In genomic region chrX:98890072-98890405, GRCm38 (mm10) we compare ENCODE assay signal across 9 mouse cellular contexts. TPM values are rescaled to one million over a fixed set of nuclear protein-coding genes. Genes with fewer than 3 reads are reported as not detected.
A peak's percentile ranks its signal among the peaks of the same experiment; 100 is the strongest.
DNase-seq lines count a peak whose midpoint lies in the region; ATAC-seq and TF ChIP-seq lines count a peak whose summit lies in the region.
"Had no signal": no experiment of that assay in that cellular context is flagged by ENCODE, and none has a peak within 500 bp of the region (broad histone marks: within the 10 kb centered on the region; RNA-seq: fewer than 3 reads in every experiment).

No protein-coding gene starts in this region.

- H3K4me1 ChIP-seq in spleen, adult 2 months (ENCODE audit: control insufficient read depth, insufficient read depth, insufficient read length), result no peaks in the 10 kb centered on the region; the same call in 1 of the 2 replicates
- H3K4me1 ChIP-seq in liver, embryonic 12.5 days, result no peaks in the 10 kb centered on the region
- no peaks in the 10 kb centered on the region for H3K4me1 ChIP-seq in stomach, embryonic 15.5 days

- peak overlapping the region; percentile 87 for H3K27ac ChIP-seq in gastrocnemius, adult 2 months
- H3K27ac ChIP-seq in spleen, adult 2 months (ENCODE audit: insufficient read depth, low read length), result no peak overlapping the region
- no peak overlapping the region for H3K27ac ChIP-seq in liver, embryonic 12.5 days
- H3K27ac ChIP-seq in stomach, embryonic 15.5 days, result peak overlapping the region; percentile 80; the same call in 1 of the 2 replicates

- H3K4me2 ChIP-seq in liver, embryonic 12.5 days, result peak overlapping the region; percentile 70
- peak overlapping the region; percentile 64 for H3K4me2 ChIP-seq in stomach, embryonic 15.5 days

- ATAC-seq in liver, embryonic 12.5 days, result no peak
- no peak for ATAC-seq in stomach, embryonic 15.5 days (ENCODE audit: insufficient read depth, low FRiP score, low read depth)
- no peak for ATAC-seq in megakaryocyte-erythroid progenitor cell, adult 5-6 weeks (replicated peaks; ENCODE audit: low FRiP score, low TSS enrichment, poor library complexity, severe bottlenecking)

- H3K36me3 ChIP-seq in spleen, adult 2 months (ENCODE audit: control insufficient read depth, insufficient read depth, low read length), result no peaks in the 10 kb centered on the region
- H3K36me3 ChIP-seq in liver, embryonic 12.5 days, result no peaks in the 10 kb centered on the region
- H3K36me3 ChIP-seq in stomach, embryonic 15.5 days, result no peaks in the 10 kb centered on the region

- no peaks in the 10 kb centered on the region for H3K9me3 ChIP-seq in liver, embryonic 12.5 days (replicated peaks)
- no peaks in the 10 kb centered on the region for H3K9me3 ChIP-seq in stomach, embryonic 15.5 days

- WGBS in spleen, adult 2 months, result 21% methylated on average over 14 of the region's 14 CpGs
- WGBS in liver, embryonic 12.5 days (ENCODE audit: insufficient replicate concordance), result 8% methylated on average over 14 of the region's 14 CpGs
- 20% methylated on average over 14 of the region's 14 CpGs for WGBS in stomach, embryonic 15.5 days

- peak overlapping the region; percentile 82 for H3K4me3 ChIP-seq in gastrocnemius, adult 2 months
- H3K4me3 ChIP-seq in spleen, adult 2 months (ENCODE audit: extremely low read depth, insufficient read depth, insufficient read length), result peak overlapping the region; percentile 51
- peak overlapping the region; percentile 56 for H3K4me3 ChIP-seq in liver, embryonic 12.5 days
- peak overlapping the region; percentile 54 for H3K4me3 ChIP-seq in stomach, embryonic 15.5 days (replicated peaks)

- H3K27me3 ChIP-seq in spleen, adult 2 months (ENCODE audit: control insufficient read depth, insufficient read depth, low read length), result no peaks in the 10 kb centered on the region
- peaks cover 35% of the 10 kb centered on the region for H3K27me3 ChIP-seq in liver, embryonic 12.5 days (replicated peaks)
- 0 out of 2 replicates have a peak, but pooled peaks cover 9% of the 10 kb centered on the region for H3K27me3 ChIP-seq in stomach, embryonic 15.5 days (replicated peaks)

- TF ChIP-seq POLR2A in spleen, adult 2 months (IDR thresholded peaks at IDR 0.05; ENCODE audit: low read depth, low read length), result no peak

- H3K9ac ChIP-seq in liver, embryonic 12.5 days, result peak overlapping the region; percentile 48; the same call in 1 of the 2 replicates
- H3K9ac ChIP-seq in stomach, embryonic 15.5 days, result no peak overlapping the region

- DNase-seq in gastrocnemius, adult 2 months, result no peak
- DNase-seq in gastrocnemius, postnatal 4 days (ENCODE audit: low spot score in 2 of 2), result no peak
- DNase-seq in spleen, adult 2 months (ENCODE audit: low read depth in 1 of 2, low spot score in 2 of 2), result no peak
- DNase-seq in spleen, postnatal 14 days (ENCODE audit: low spot score in 2 of 2), result no peak
- no peak for DNase-seq in testis, postnatal 10 days (ENCODE audit: low spot score)
- DNase-seq: thymus, postnatal 25 days had no signal

- no peak for TF ChIP-seq CTCF in gastrocnemius, adult 2 months (IDR thresholded peaks at IDR 0.05)
- no peak for TF ChIP-seq CTCF in spleen, adult 2 months (IDR thresholded peaks at IDR 0.05; ENCODE audit: extremely low read depth, insufficient read depth, insufficient read length, insufficient replicate concordance)

- intact Hi-C loops in gastrocnemius, adult 2 months (cut with DNase I), result no loop called here

RNA-seq across cellular contexts. Expression of gene Ophn1, which starts 0.8 kb away (rescaled TPM):
- 1 to 10 TPM; 3.5 to 3.9 TPM for total RNA-seq in gastrocnemius, adult 2 months (2021)
- 10 to 100 TPM; 12.1 to 14.2 TPM for total RNA-seq in gastrocnemius, postnatal 4 days (2021)
- polyA plus RNA-seq in spleen, adult 2 months (2012; rRNA removed), result 0.68 and 1.5 TPM in 2 replicates
- polyA plus RNA-seq in liver, embryonic 12.5 days (2016; fragmentation: Nextera tagmentation; extraction: Ambion mirVana), result 3.5 and 4.1 TPM in 2 replicates
- polyA plus RNA-seq in stomach, embryonic 15.5 days (2015; fragmentation: Nextera tagmentation; extraction: Ambion mirVana), result 11.5 and 12.2 TPM in 2 replicates
- 3.3 TPM in 1 of 2 replicates, not detected in the other for total RNA-seq in megakaryocyte-erythroid progenitor cell, adult 5-6 weeks (2014; fragmentation: Nextera tagmentation)
- 0.42 and 1.7 TPM in 2 replicates for total RNA-seq in megakaryocyte-erythroid progenitor cell, adult 5-6 weeks (2017)

RNA-seq across cellular contexts. Expression of gene Yipf6, which starts 46.1 kb away (rescaled TPM):
- total RNA-seq in gastrocnemius, adult 2 months (2021), result 10 to 100 TPM; 11.0 to 11.9 TPM
- 10 to 100 TPM; 16.0 to 21.8 TPM for total RNA-seq in gastrocnemius, postnatal 4 days (2021)
- 7.3 and 7.5 TPM in 2 replicates for polyA plus RNA-seq in spleen, adult 2 months (2012; rRNA removed)
- polyA plus RNA-seq in liver, embryonic 12.5 days (2016; fragmentation: Nextera tagmentation; extraction: Ambion mirVana), result 15.1 and 15.5 TPM in 2 replicates
- 28.1 and 28.5 TPM in 2 replicates for polyA plus RNA-seq in stomach, embryonic 15.5 days (2015; fragmentation: Nextera tagmentation; extraction: Ambion mirVana)
- total RNA-seq in megakaryocyte-erythroid progenitor cell, adult 5-6 weeks (2014; fragmentation: Nextera tagmentation), result 30.8 and 32.5 TPM in 2 replicates
- total RNA-seq in megakaryocyte-erythroid progenitor cell, adult 5-6 weeks (2017), result 42.4 and 42.5 TPM in 2 replicates

Comparison
In these comparisons a context has a peak if more than half of its experiments do, and no peak if none do; other contexts are left out.
1. H3K27ac ChIP-seq: peak in gastrocnemius, adult 2 months (single experiment) and stomach, embryonic 15.5 days (single experiment); none in spleen, adult 2 months (single experiment) and liver, embryonic 12.5 days (single experiment).
2. Peak in every context shown above with its lines, with median percentiles within 50 percentile points of each other: H3K4me3 ChIP-seq.